Comparison of ENCODE assay signal across 13 mouse cellular contexts in genomic region chr3:88629244-88629643, GRCm38 (mm10). TPM values are rescaled to one million over a fixed set of nuclear protein-coding genes. Genes with fewer than 3 reads are reported as not detected.
DNase-seq lines count a peak whose midpoint lies in the region; ATAC-seq and TF ChIP-seq lines count a peak whose summit lies in the region.
"Had no signal": no experiment of that assay in that cellular context is flagged by ENCODE, and none has a peak within 500 bp of the region (broad histone marks: within the 10 kb centered on the region; RNA-seq: fewer than 3 reads in every experiment).

No protein-coding gene starts in this region.

- H3K4me3 ChIP-seq in forebrain, postnatal 0 days (ENCODE audit: low read depth, low read length), result no peak overlapping the region
- no peak overlapping the region for H3K4me3 ChIP-seq in forebrain, embryonic 13.5 days
- H3K4me3 ChIP-seq in limb, embryonic 15.5 days, result no peak overlapping the region

- 0 out of 2 replicates have a peak overlapping the region, but pooled peaks have one; percentile 21 for H3K27ac ChIP-seq in forebrain, postnatal 0 days (ENCODE audit: low read depth, low read length)
- H3K27ac ChIP-seq in forebrain, embryonic 13.5 days, result no peak overlapping the region
- peak overlapping the region; percentile 35; the same call in 1 of the 2 replicates for H3K27ac ChIP-seq in limb, embryonic 15.5 days

- intact Hi-C loops in left cerebral cortex, postnatal 4 days (cut with DNase I), result no loop called here

- DNase-seq in forebrain, postnatal 0 days, result no peak
- peak; percentile 82 for DNase-seq in left cerebral cortex, adult 11 months (ENCODE audit: low spot score)
- no peak for DNase-seq in left cerebral cortex, postnatal 4 days
- DNase-seq in frontal cortex, postnatal 36 days (ENCODE audit: low spot score in 2 of 2), result peak; percentile 86 to 87
- DNase-seq in adrenal gland, postnatal 4 days (ENCODE audit: low spot score in 2 of 2), result no peak
- DNase-seq in retina, postnatal 1 day, result no peak
- DNase-seq: cerebellum, adult 18-20 months; gastrocnemius, postnatal 36 days had no signal

- H3K4me2 ChIP-seq in forebrain, postnatal 0 days (ENCODE audit: low read depth), result no peak overlapping the region
- no peak overlapping the region for H3K4me2 ChIP-seq in forebrain, embryonic 13.5 days
- H3K4me2 ChIP-seq in limb, embryonic 15.5 days, result no peak overlapping the region
- H3K4me2 ChIP-seq: liver, embryonic 11.5 days had no signal

- no peak for TF ChIP-seq CTCF in forebrain, postnatal 0 days (IDR thresholded peaks at IDR 0.05; ENCODE audit: low read depth)

- H3K9me3 ChIP-seq in forebrain, postnatal 0 days (ENCODE audit: low read length), result no peaks in the 10 kb centered on the region
- H3K9me3 ChIP-seq in forebrain, embryonic 13.5 days (replicated peaks), result no peaks in the 10 kb centered on the region
- H3K9me3 ChIP-seq in limb, embryonic 15.5 days, result no peaks in the 10 kb centered on the region

- H3K9ac ChIP-seq in forebrain, postnatal 0 days, result no peak overlapping the region
- H3K9ac ChIP-seq in forebrain, embryonic 13.5 days, result no peak overlapping the region
- no peak overlapping the region for H3K9ac ChIP-seq in limb, embryonic 15.5 days

- peak; percentile 26; the same call in 1 of the 2 replicates for ATAC-seq in forebrain, postnatal 0 days
- ATAC-seq in forebrain, embryonic 13.5 days, result no peak
- ATAC-seq in limb, embryonic 15.5 days (ENCODE audit: insufficient number of reproducible peaks, low FRiP score, low TSS enrichment, low read depth), result no peak

- 74% methylated on average over 13 of the region's 13 CpGs for WGBS in forebrain, postnatal 0 days
- 77% methylated on average over 13 of the region's 13 CpGs for WGBS in forebrain, embryonic 13.5 days
- WGBS in limb, embryonic 15.5 days, result 71% methylated on average over 13 of the region's 13 CpGs

- H3K4me1 ChIP-seq in forebrain, postnatal 0 days (ENCODE audit: insufficient read depth), result peaks cover 11% of the 10 kb centered on the region
- H3K4me1 ChIP-seq in forebrain, embryonic 13.5 days, result peaks cover 56% of the 10 kb centered on the region
- peaks cover 26% of the 10 kb centered on the region for H3K4me1 ChIP-seq in limb, embryonic 15.5 days

- H3K27me3 ChIP-seq in forebrain, postnatal 0 days (ENCODE audit: insufficient read depth, low read length), result no peaks in the 10 kb centered on the region
- no peaks in the 10 kb centered on the region for H3K27me3 ChIP-seq in forebrain, embryonic 13.5 days
- H3K27me3 ChIP-seq in limb, embryonic 15.5 days, result no peaks in the 10 kb centered on the region

- peaks cover 53% of the 10 kb centered on the region for H3K36me3 ChIP-seq in forebrain, postnatal 0 days (ENCODE audit: insufficient read depth)
- peaks cover 70% of the 10 kb centered on the region for H3K36me3 ChIP-seq in forebrain, embryonic 13.5 days (ENCODE audit: poor library complexity, severe bottlenecking)
- H3K36me3 ChIP-seq in limb, embryonic 15.5 days, result peaks cover 60% of the 10 kb centered on the region

RNA-seq across cellular contexts. Expression of gene Arhgef2, which starts 23.5 kb away (rescaled TPM):
- 78.8 and 82.2 TPM in 2 replicates for total RNA-seq in forebrain, postnatal 0 days (2014; rRNA removed)
- polyA plus RNA-seq in forebrain, postnatal 0 days (2015; fragmentation: Nextera tagmentation; extraction: Ambion mirVana), result 37.1 and 66.7 TPM in 2 replicates
- polyA plus RNA-seq in forebrain, embryonic 13.5 days (2015; fragmentation: Nextera tagmentation; extraction: Ambion mirVana), result 151 and 162 TPM in 2 replicates
- total RNA-seq in left cerebral cortex, postnatal 4 days (2021), result 100 to 1,000 TPM; 129 to 134 TPM
- polyA plus RNA-seq in limb, embryonic 15.5 days (2015; fragmentation: Nextera tagmentation; extraction: Ambion mirVana), result 84.9 and 97.3 TPM in 2 replicates
- 10 to 100 TPM; 65.7 to 77.0 TPM for total RNA-seq in adrenal gland, postnatal 4 days (2021)

RNA-seq across cellular contexts. Expression of gene Rxfp4, which starts 23.7 kb away (rescaled TPM):
- total RNA-seq in forebrain, postnatal 0 days (2014; rRNA removed), result not detected in 2 replicates
- polyA plus RNA-seq in forebrain, postnatal 0 days (2015; fragmentation: Nextera tagmentation; extraction: Ambion mirVana), result not detected in 2 replicates
- polyA plus RNA-seq in forebrain, embryonic 13.5 days (2015; fragmentation: Nextera tagmentation; extraction: Ambion mirVana), result not detected in 2 replicates
- total RNA-seq in left cerebral cortex, postnatal 4 days (2021), result not detected
- polyA plus RNA-seq in limb, embryonic 15.5 days (2015; fragmentation: Nextera tagmentation; extraction: Ambion mirVana), result 0.19 TPM in 1 of 2 replicates, not detected in the other
- not detected for total RNA-seq in adrenal gland, postnatal 4 days (2021)
- total RNA-seq: gastrocnemius, postnatal 36 days had no signal
- polyA plus RNA-seq: liver, embryonic 11.5 days; neural tube, embryonic 11.5 days; testis, adult 2 months had no signal

RNA-seq across cellular contexts. Expression of gene Ssr2, which starts 53.6 kb away (rescaled TPM):
- 170 and 254 TPM in 2 replicates for total RNA-seq in forebrain, postnatal 0 days (2014; rRNA removed)
- 204 and 233 TPM in 2 replicates for polyA plus RNA-seq in forebrain, postnatal 0 days (2015; fragmentation: Nextera tagmentation; extraction: Ambion mirVana)
- polyA plus RNA-seq in forebrain, embryonic 13.5 days (2015; fragmentation: Nextera tagmentation; extraction: Ambion mirVana), result 139 and 143 TPM in 2 replicates
- 100 to 1,000 TPM; 114 to 121 TPM for total RNA-seq in left cerebral cortex, postnatal 4 days (2021)
- 347 and 365 TPM in 2 replicates for polyA plus RNA-seq in limb, embryonic 15.5 days (2015; fragmentation: Nextera tagmentation; extraction: Ambion mirVana)
- 100 to 1,000 TPM; 240 to 260 TPM for total RNA-seq in adrenal gland, postnatal 4 days (2021)

RNA-seq across cellular contexts. Expression of gene Khdc4, which starts 56.4 kb away (rescaled TPM):
- total RNA-seq in forebrain, postnatal 0 days (2014; rRNA removed), result 80.4 and 93.3 TPM in 2 replicates
- 45.9 and 55.1 TPM in 2 replicates for polyA plus RNA-seq in forebrain, postnatal 0 days (2015; fragmentation: Nextera tagmentation; extraction: Ambion mirVana)
- polyA plus RNA-seq in forebrain, embryonic 13.5 days (2015; fragmentation: Nextera tagmentation; extraction: Ambion mirVana), result 97.8 and 102 TPM in 2 replicates
- 10 to 100 TPM; 76.3 to 78.3 TPM for total RNA-seq in left cerebral cortex, postnatal 4 days (2021)
- 77.9 and 86.7 TPM in 2 replicates for polyA plus RNA-seq in limb, embryonic 15.5 days (2015; fragmentation: Nextera tagmentation; extraction: Ambion mirVana)
- total RNA-seq in adrenal gland, postnatal 4 days (2021), result 10 to 100 TPM; 88.1 to 93.5 TPM

Comparison
In these comparisons a context has a peak if more than half of its experiments do, and no peak if none do; other contexts are left out.
1. DNase-seq: peak in left cerebral cortex, adult 11 months (single experiment) and frontal cortex, postnatal 36 days (2 of 2); none in forebrain, postnatal 0 days (single experiment), left cerebral cortex, postnatal 4 days (single experiment), adrenal gland, postnatal 4 days (0 of 2) and retina, postnatal 1 day (single experiment).